Comparison of ENCODE assay signal across 8 mouse cellular contexts in genomic region chr13:51417796-51418195, GRCm38 (mm10). TPM values are rescaled to one million over a fixed set of nuclear protein-coding genes. Genes with fewer than 3 reads are reported as not detected.
DNase-seq lines count a peak whose midpoint lies in the region; ATAC-seq and TF ChIP-seq lines count a peak whose summit lies in the region.
"Had no signal": no experiment of that assay in that cellular context is flagged by ENCODE, and none has a peak within 500 bp of the region (broad histone marks: within the 10 kb centered on the region; RNA-seq: fewer than 3 reads in every experiment).

No protein-coding gene starts in this region.

- peak overlapping the region; percentile 26 for H3K9ac ChIP-seq in embryonic facial prominence, embryonic 12.5 days
- H3K9ac ChIP-seq in limb, embryonic 14.5 days (ENCODE audit: low read depth, low read length, severe bottlenecking) = peak overlapping the region; percentile 46

- no peak for ATAC-seq in embryonic facial prominence, embryonic 12.5 days (ENCODE audit: insufficient number of reproducible peaks, insufficient read depth, low FRiP score, low TSS enrichment)
- no peak for ATAC-seq in limb, embryonic 14.5 days (ENCODE audit: low FRiP score, low read depth)

- peaks cover 33% of the 10 kb centered on the region for H3K4me1 ChIP-seq in embryonic facial prominence, embryonic 12.5 days
- peaks cover 18% of the 10 kb centered on the region for H3K4me1 ChIP-seq in limb, embryonic 14.5 days (ENCODE audit: control insufficient read depth, insufficient read depth, low read length)

- H3K36me3 ChIP-seq in embryonic facial prominence, embryonic 12.5 days = peaks cover 74% of the 10 kb centered on the region
- H3K36me3 ChIP-seq in limb, embryonic 14.5 days (ENCODE audit: control insufficient read depth, insufficient read depth, low read length) = peaks cover 76% of the 10 kb centered on the region

- H3K4me3 ChIP-seq in embryonic facial prominence, embryonic 12.5 days = 0 out of 2 replicates have a peak overlapping the region, but pooled peaks have one; percentile 5
- no peak overlapping the region for H3K4me3 ChIP-seq in limb, embryonic 14.5 days (replicated peaks; ENCODE audit: low read length)
- H3K4me3 ChIP-seq: myocyte had no signal

- peak overlapping the region; percentile 86 for H3K27ac ChIP-seq in embryonic facial prominence, embryonic 12.5 days
- H3K27ac ChIP-seq in limb, embryonic 14.5 days (replicated peaks; ENCODE audit: low read depth, low read length) = peak overlapping the region; percentile 72

- peak overlapping the region; percentile 32 for H3K4me2 ChIP-seq in embryonic facial prominence, embryonic 12.5 days (replicated peaks)
- peak overlapping the region; percentile 29 for H3K4me2 ChIP-seq in limb, embryonic 14.5 days (replicated peaks; ENCODE audit: low read depth, low read length, severe bottlenecking)

- no peak for TF ChIP-seq POLR2A in brain, embryonic 14.5 days (IDR thresholded peaks at IDR 0.05; ENCODE audit: borderline replicate concordance, extremely low read depth, insufficient read depth, insufficient read length, poor library complexity, severe bottlenecking)
- TF ChIP-seq POLR2A in limb, embryonic 14.5 days (IDR thresholded peaks at IDR 0.05; ENCODE audit: borderline replicate concordance, extremely low read depth, insufficient read depth, insufficient read length) = no peak

- no peaks in the 10 kb centered on the region for H3K27me3 ChIP-seq in embryonic facial prominence, embryonic 12.5 days
- H3K27me3 ChIP-seq in limb, embryonic 14.5 days (ENCODE audit: control insufficient read depth, insufficient read depth, low read length) = no peaks in the 10 kb centered on the region

- 59% methylated on average over 6 of the region's 6 CpGs for WGBS in embryonic facial prominence, embryonic 12.5 days
- WGBS in limb, embryonic 14.5 days = 55% methylated on average over 6 of the region's 6 CpGs

- peak; percentile 25 for DNase-seq in brain, embryonic 14.5 days (ENCODE audit: low read depth)
- peak; percentile 45 for DNase-seq in heart, postnatal 4 days
- no peak for DNase-seq in limb, embryonic 14.5 days (ENCODE audit: low spot score)
- DNase-seq in right cerebral cortex, postnatal 25 days = no peak
- DNase-seq in natural killer cell, adult 2 months (ENCODE audit: low spot score in 2 of 2) = no peak
- no peak for DNase-seq in adrenal gland, adult 2 months

- TF ChIP-seq CTCF in brain, embryonic 14.5 days (IDR thresholded peaks at IDR 0.05; ENCODE audit: borderline replicate concordance, extremely low read depth, insufficient read depth, insufficient read length) = no peak

- 0 out of 2 replicates have a peak, but pooled peaks cover 4% of the 10 kb centered on the region for H3K9me3 ChIP-seq in embryonic facial prominence, embryonic 12.5 days
- H3K9me3 ChIP-seq in limb, embryonic 14.5 days (ENCODE audit: control insufficient read depth, low read length) = no peaks in the 10 kb centered on the region

RNA-seq across cellular contexts. Expression of gene S1pr3, which starts 9.4 kb away (rescaled TPM):
- polyA plus RNA-seq in brain, embryonic 14.5 days (2012; rRNA removed) = 8.2 and 12.8 TPM in 2 replicates
- polyA plus RNA-seq in embryonic facial prominence, embryonic 12.5 days (2016; fragmentation: Nextera tagmentation; extraction: Ambion mirVana) = 140 and 144 TPM in 2 replicates
- total RNA-seq in heart, postnatal 4 days (2021) = 10 to 100 TPM; 22.9 to 23.2 TPM
- 74.0 and 96.9 TPM in 2 replicates for polyA plus RNA-seq in limb, embryonic 14.5 days (2012; rRNA removed)
- 113 and 135 TPM in 2 replicates for polyA plus RNA-seq in limb, embryonic 14.5 days (2014; fragmentation: Nextera tagmentation; extraction: Ambion mirVana)
- 10 to 100 TPM; 13.3 to 24.5 TPM for total RNA-seq in adrenal gland, adult 2 months (2021)
- 6.3 and 6.6 TPM in 2 replicates for polyA plus RNA-seq in adrenal gland, adult 2 months (2012; rRNA removed)

Comparison
In these comparisons a context has a peak if more than half of its experiments do, and no peak if none do; other contexts are left out.
1. DNase-seq: peak in brain, embryonic 14.5 days (single experiment) and heart, postnatal 4 days (single experiment); none in limb, embryonic 14.5 days (single experiment), right cerebral cortex, postnatal 25 days (single experiment), natural killer cell, adult 2 months (0 of 2) and adrenal gland, adult 2 months (single experiment).